ENCODE assay signal across 19 mouse cellular contexts in genomic region chr17:14434717-14435116, GRCm38 (mm10).
A peak's percentile ranks its signal among the peaks of the same experiment; 100 is the strongest.
DNase-seq lines count a peak whose midpoint lies in the region; ATAC-seq lines count a peak whose summit lies in the region.
"Had no signal": no experiment of that assay in that cellular context is flagged by ENCODE, and none has a peak within 500 bp of the region (broad histone marks: within the 10 kb centered on the region; RNA-seq: fewer than 3 reads in every experiment).

No protein-coding gene starts in this region.

- H3K4me3 ChIP-seq in limb, embryonic 12.5 days (replicated peaks): no peak overlapping the region
- H3K4me3 ChIP-seq in limb, embryonic 10.5 days: no peak overlapping the region
- H3K4me3 ChIP-seq in lung, embryonic 16.5 days (ENCODE audit: low read length): no peak overlapping the region
- H3K4me3 ChIP-seq: forebrain, embryonic 13.5 days; heart, embryonic 12.5 days; hindbrain, embryonic 10.5 days had no signal

- no peak overlapping the region for H3K4me2 ChIP-seq in limb, embryonic 12.5 days
- H3K4me2 ChIP-seq in lung, embryonic 16.5 days (ENCODE audit: low read depth, low read length): no peak overlapping the region
- H3K4me2 ChIP-seq: forebrain, embryonic 13.5 days; heart, embryonic 12.5 days had no signal

- peak; percentile 6; the same call in 1 of the 2 replicates for ATAC-seq in limb, embryonic 12.5 days (ENCODE audit: insufficient number of reproducible peaks, insufficient read depth, low FRiP score, low TSS enrichment, low read depth)
- ATAC-seq in lung, embryonic 16.5 days (ENCODE audit: low read depth): peak; percentile 85
- ATAC-seq: CD4-positive, CD25-positive, alpha-beta regulatory T cell, adult 4 months; forebrain, embryonic 13.5 days; forebrain, postnatal 0 days had no signal

- no peaks in the 10 kb centered on the region for H3K27me3 ChIP-seq in limb, embryonic 12.5 days
- H3K27me3 ChIP-seq in limb, embryonic 10.5 days (ENCODE audit: low read depth, poor library complexity, severe bottlenecking): no peaks in the 10 kb centered on the region
- H3K27me3 ChIP-seq in lung, embryonic 16.5 days (ENCODE audit: control insufficient read depth, insufficient read depth, low read depth, low read length): no peaks in the 10 kb centered on the region
- H3K27me3 ChIP-seq: forebrain, embryonic 13.5 days had no signal

- H3K27ac ChIP-seq in limb, embryonic 12.5 days: no peak overlapping the region
- H3K27ac ChIP-seq in limb, embryonic 10.5 days: no peak overlapping the region
- no peak overlapping the region for H3K27ac ChIP-seq in lung, embryonic 16.5 days (ENCODE audit: low read length)
- H3K27ac ChIP-seq: forebrain, embryonic 13.5 days; hindbrain, embryonic 10.5 days had no signal

- peaks cover 17% of the 10 kb centered on the region for H3K4me1 ChIP-seq in limb, embryonic 12.5 days (replicated peaks)
- H3K4me1 ChIP-seq in limb, embryonic 10.5 days: peaks cover 5% of the 10 kb centered on the region; the same call in 1 of the 2 replicates
- peaks cover 3% of the 10 kb centered on the region; the same call in 1 of the 2 replicates for H3K4me1 ChIP-seq in lung, embryonic 16.5 days (replicated peaks; ENCODE audit: control insufficient read depth, insufficient read depth, low read length)
- H3K4me1 ChIP-seq: forebrain, embryonic 13.5 days; heart, embryonic 12.5 days; hindbrain, embryonic 10.5 days had no signal

- no peak overlapping the region for H3K9ac ChIP-seq in limb, embryonic 12.5 days (replicated peaks)
- no peak overlapping the region for H3K9ac ChIP-seq in lung, embryonic 16.5 days (ENCODE audit: low read length)
- H3K9ac ChIP-seq: forebrain, embryonic 13.5 days; forebrain, postnatal 0 days; heart, embryonic 12.5 days had no signal

- 60% methylated on average over 4 of the region's 4 CpGs for WGBS in limb, embryonic 12.5 days
- WGBS in limb, embryonic 10.5 days: 84% methylated on average over 4 of the region's 4 CpGs
- WGBS in lung, embryonic 16.5 days: 38% methylated on average over 4 of the region's 4 CpGs

- no peaks in the 10 kb centered on the region for H3K9me3 ChIP-seq in limb, embryonic 12.5 days
- no peaks in the 10 kb centered on the region for H3K9me3 ChIP-seq in limb, embryonic 10.5 days (replicated peaks)
- H3K9me3 ChIP-seq in lung, embryonic 16.5 days (ENCODE audit: control insufficient read depth, low read length): no peaks in the 10 kb centered on the region
- H3K9me3 ChIP-seq: forebrain, embryonic 13.5 days; heart, embryonic 12.5 days; hindbrain, embryonic 10.5 days had no signal

- no peaks in the 10 kb centered on the region for H3K36me3 ChIP-seq in limb, embryonic 12.5 days
- no peaks in the 10 kb centered on the region for H3K36me3 ChIP-seq in limb, embryonic 10.5 days
- no peaks in the 10 kb centered on the region for H3K36me3 ChIP-seq in lung, embryonic 16.5 days (ENCODE audit: control insufficient read depth, insufficient read depth, low read length)
- H3K36me3 ChIP-seq: G1E; heart, embryonic 12.5 days; hindbrain, embryonic 10.5 days had no signal

- DNase-seq in limb, embryonic 10.5 days (ENCODE audit: low spot score): no peak
- peak; percentile 55 for DNase-seq in lung, postnatal 25 days (ENCODE audit: low spot score)
- no peak for DNase-seq in adrenal gland, postnatal 10 days
- no peak for DNase-seq in c-Kit-positive CD71-positive TER-119-positive erythroid progenitor cells, embryonic 14.5 days (ENCODE audit: low spot score)
- no peak for DNase-seq in right cerebral cortex, adult 18-20 months
- DNase-seq: adrenal gland, adult 8-10 months; B cell, adult 2 months; cerebellum, adult 18-20 months; cerebellum, adult 9-11 months; cerebellum, postnatal 36 days; forebrain, postnatal 0 days; gastrocnemius, postnatal 14 days had no signal
